Mouse (Mus musculus) ES-E14 (cell line): Measurements from ENCODE around the gene Atp5e.

ENCODE experiments used
- HCFC1 ChIP-seq: IDR thresholded peaks from 2 replicates; pipeline ENCODE4 v1.6.1; 2012; ENCODE audit warnings: low read length, inconsistent platforms, borderline replicate concordance; ENCODE audit not compliant: insufficient read depth
- ZC3H11A ChIP-seq: IDR thresholded peaks from 2 replicates; pipeline ENCODE4 v1.6.1; 2012; ENCODE audit warnings: low read depth, mild to moderate bottlenecking, inconsistent platforms, low read length, borderline replicate concordance

- TF ChIP-seq ZC3H11A (no peak), HCFC1 (no peak)
These were observed 35.6 kb downstream of the Atp5e start for GRCm38 (mm10) chr2:174428076-174428835.
